10 mouse cellular contexts compared by ENCODE assay signal in genomic region chr7:34319957-34320356, GRCm38 (mm10). TPM values are rescaled to one million over a fixed set of nuclear protein-coding genes. Genes with fewer than 3 reads are reported as not detected.
A peak's percentile ranks its signal among the peaks of the same experiment; 100 is the strongest.
DNase-seq lines count a peak whose midpoint lies in the region; ATAC-seq and TF ChIP-seq lines count a peak whose summit lies in the region.
"Had no signal": no experiment of that assay in that cellular context is flagged by ENCODE, and none has a peak within 500 bp of the region (broad histone marks: within the 10 kb centered on the region; RNA-seq: fewer than 3 reads in every experiment).

No protein-coding gene starts in this region.

- intact Hi-C loops in gastrocnemius, adult 2 months (cut with DNase I), result no loop called here

- peak overlapping the region; percentile 72 for H3K27ac ChIP-seq in gastrocnemius, adult 2 months
- H3K27ac ChIP-seq in heart, embryonic 12.5 days (ENCODE audit: poor library complexity, severe bottlenecking), result peak overlapping the region; percentile 50; the same call in 1 of the 2 replicates
- H3K27ac ChIP-seq in limb, embryonic 14.5 days (replicated peaks; ENCODE audit: low read depth, low read length), result no peak overlapping the region
- H3K27ac ChIP-seq in midbrain, embryonic 16.5 days (ENCODE audit: low read length), result no peak overlapping the region
- H3K27ac ChIP-seq: liver, embryonic 14.5 days had no signal

- H3K4me1 ChIP-seq in heart, embryonic 12.5 days (replicated peaks), result peaks cover 23% of the 10 kb centered on the region
- 0 out of 2 replicates have a peak, but pooled peaks cover 3% of the 10 kb centered on the region for H3K4me1 ChIP-seq in limb, embryonic 14.5 days (ENCODE audit: control insufficient read depth, insufficient read depth, low read length)
- H3K4me1 ChIP-seq in midbrain, embryonic 16.5 days (ENCODE audit: control insufficient read depth, insufficient read depth, low read length), result no peaks in the 10 kb centered on the region

- DNase-seq in gastrocnemius, adult 2 months, result no peak
- no peak for DNase-seq in gastrocnemius, adult 18-20 months (ENCODE audit: low spot score)
- DNase-seq in right cerebral cortex, adult 18-20 months, result peak; percentile 74
- no peak for DNase-seq in right cerebral cortex, postnatal 4 days
- DNase-seq in limb, embryonic 14.5 days (ENCODE audit: low spot score), result peak; percentile 12
- no peak for DNase-seq in thymus, postnatal 4 days

- WGBS in heart, embryonic 12.5 days, result 33% methylated on average over 3 of the region's 3 CpGs
- 39% methylated on average over 3 of the region's 3 CpGs for WGBS in limb, embryonic 14.5 days
- 28% methylated on average over 3 of the region's 3 CpGs for WGBS in midbrain, embryonic 16.5 days

- H3K4me2 ChIP-seq in heart, embryonic 12.5 days, result no peak overlapping the region
- no peak overlapping the region for H3K4me2 ChIP-seq in limb, embryonic 14.5 days (replicated peaks; ENCODE audit: low read depth, low read length, severe bottlenecking)
- no peak overlapping the region for H3K4me2 ChIP-seq in midbrain, embryonic 16.5 days (ENCODE audit: low read length)

- no peak for TF ChIP-seq POLR2A in limb, embryonic 14.5 days (IDR thresholded peaks at IDR 0.05; ENCODE audit: borderline replicate concordance, extremely low read depth, insufficient read depth, insufficient read length)

- H3K4me3 ChIP-seq in gastrocnemius, adult 2 months, result no peak overlapping the region
- no peak overlapping the region for H3K4me3 ChIP-seq in heart, embryonic 12.5 days
- no peak overlapping the region for H3K4me3 ChIP-seq in limb, embryonic 14.5 days (replicated peaks; ENCODE audit: low read length)
- H3K4me3 ChIP-seq in midbrain, embryonic 16.5 days (ENCODE audit: low read depth, low read length), result no peak overlapping the region

- H3K36me3 ChIP-seq in heart, embryonic 12.5 days, result no peaks in the 10 kb centered on the region
- no peaks in the 10 kb centered on the region for H3K36me3 ChIP-seq in limb, embryonic 14.5 days (ENCODE audit: control insufficient read depth, insufficient read depth, low read length)
- no peaks in the 10 kb centered on the region for H3K36me3 ChIP-seq in midbrain, embryonic 16.5 days (ENCODE audit: control insufficient read depth, insufficient read depth, low read length)
- H3K36me3 ChIP-seq: G1E had no signal

- ATAC-seq in heart, embryonic 12.5 days (ENCODE audit: insufficient number of reproducible peaks, low FRiP score), result peak; percentile 58; the same call in 1 of the 2 replicates
- no peak for ATAC-seq in limb, embryonic 14.5 days (ENCODE audit: low FRiP score, low read depth)
- no peak for ATAC-seq in midbrain, embryonic 16.5 days

- no peaks in the 10 kb centered on the region for H3K27me3 ChIP-seq in heart, embryonic 12.5 days (replicated peaks)
- no peaks in the 10 kb centered on the region for H3K27me3 ChIP-seq in limb, embryonic 14.5 days (ENCODE audit: control insufficient read depth, insufficient read depth, low read length)
- H3K27me3 ChIP-seq in midbrain, embryonic 16.5 days (ENCODE audit: control insufficient read depth, insufficient read depth, low read depth, low read length), result no peaks in the 10 kb centered on the region; the same call in 1 of the 2 replicates

- H3K9me3 ChIP-seq in heart, embryonic 12.5 days (replicated peaks), result peaks cover 9% of the 10 kb centered on the region
- no peaks in the 10 kb centered on the region for H3K9me3 ChIP-seq in limb, embryonic 14.5 days (ENCODE audit: control insufficient read depth, low read length)
- no peaks in the 10 kb centered on the region for H3K9me3 ChIP-seq in midbrain, embryonic 16.5 days (replicated peaks; ENCODE audit: control insufficient read depth, low read length, poor library complexity, severe bottlenecking)

- H3K9ac ChIP-seq in heart, embryonic 12.5 days, result no peak overlapping the region
- no peak overlapping the region for H3K9ac ChIP-seq in limb, embryonic 14.5 days (ENCODE audit: low read depth, low read length, severe bottlenecking)
- H3K9ac ChIP-seq in midbrain, embryonic 16.5 days (ENCODE audit: low read depth, low read length), result no peak overlapping the region
- H3K9ac ChIP-seq: liver, embryonic 14.5 days had no signal

- no peak for TF ChIP-seq CTCF in gastrocnemius, adult 2 months (IDR thresholded peaks at IDR 0.05)

RNA-seq across cellular contexts. Expression of gene 4931406P16Rik, which starts 6.6 kb away (rescaled TPM):
- 10 to 100 TPM; 36.6 to 51.9 TPM for total RNA-seq in gastrocnemius, adult 2 months (2021)
- 10 to 100 TPM; 40.5 to 64.1 TPM for total RNA-seq in gastrocnemius, adult 18-20 months (2021)
- 50.3 and 53.7 TPM in 2 replicates for polyA plus RNA-seq in heart, embryonic 12.5 days (2016; fragmentation: Nextera tagmentation; extraction: Ambion mirVana)
- 34.3 and 41.9 TPM in 2 replicates for polyA plus RNA-seq in limb, embryonic 14.5 days (2012; rRNA removed)
- 31.6 and 39.3 TPM in 2 replicates for polyA plus RNA-seq in limb, embryonic 14.5 days (2014; fragmentation: Nextera tagmentation; extraction: Ambion mirVana)
- polyA plus RNA-seq in midbrain, embryonic 16.5 days (2015; fragmentation: Nextera tagmentation; extraction: Ambion mirVana), result 34.0 and 37.8 TPM in 2 replicates

Comparison
In these comparisons a context has a peak if more than half of its experiments do, and no peak if none do; other contexts are left out.
1. DNase-seq: peak in right cerebral cortex, adult 18-20 months (single experiment) and limb, embryonic 14.5 days (single experiment); none in gastrocnemius, adult 2 months (single experiment), gastrocnemius, adult 18-20 months (single experiment), right cerebral cortex, postnatal 4 days (single experiment) and thymus, postnatal 4 days (single experiment).
2. H3K27ac ChIP-seq: peak in gastrocnemius, adult 2 months (single experiment) and heart, embryonic 12.5 days (single experiment); none in limb, embryonic 14.5 days (single experiment) and midbrain, embryonic 16.5 days (single experiment).